Mouse (Mus musculus): ENCODE results near the gene Zfp853. TPM values are rescaled to one million over a fixed set of nuclear protein-coding genes. Genes with fewer than 3 reads are reported as not detected.

Zfp853 gene
- 0.13 and 0.36 TPM in 2 replicates for polyA plus RNA-seq (2012; rRNA removed; ENCODE audit: low replicate concordance)

GRCm38 (mm10) chr5:143293404-143293803, at the start of gene Zfp853:
Gene Zfp853 (minus strand): TSS chr5:143293623.

GRCm38 (mm10) chr5:143328690-143329495, 35.5 kb upstream of the Zfp853 start, which contains the start of gene Zdhhc4:
Gene Zdhhc4 (minus strand): TSS chr5:143329256.

GRCm38 (mm10) chr5:143314730-143315513, 21.5 kb upstream of the Zfp853 start, which contains the start of gene E130309D02Rik:
Gene E130309D02Rik (minus strand): TSS chr5:143315360.

GRCm38 (mm10) chr5:143269363-143270150, 23.9 kb downstream of the Zfp853 start, which contains the start of gene Zfp316:
Gene Zfp316 (minus strand): TSS chr5:143270022.

Other genes starting within 250 kb of the Zfp853 start
- gene Rnf216, start 180.6 kb downstream of the Zfp853 start, polyA plus RNA-seq (2012; rRNA removed; ENCODE audit: low replicate concordance): 18.3 and 22.1 TPM in 2 replicates
- gene Olfr718-ps1, start 146.0 kb downstream of the Zfp853 start, polyA plus RNA-seq (2012; rRNA removed; ENCODE audit: low replicate concordance): not detected in 2 replicates
- gene Rbak, start 112.8 kb downstream of the Zfp853 start, polyA plus RNA-seq (2012; rRNA removed; ENCODE audit: low replicate concordance): 0.70 and 1.4 TPM in 2 replicates
- not detected in 2 replicates for gene Spdye4b, start 112.6 kb downstream of the Zfp853 start, polyA plus RNA-seq (2012; rRNA removed; ENCODE audit: low replicate concordance)
- not detected in 2 replicates for gene Spdye4a, start 66.7 kb downstream of the Zfp853 start, polyA plus RNA-seq (2012; rRNA removed; ENCODE audit: low replicate concordance)
- 1.6 and 2.0 TPM in 2 replicates for gene Zfp12, start 58.5 kb downstream of the Zfp853 start, polyA plus RNA-seq (2012; rRNA removed; ENCODE audit: low replicate concordance)
- gene Zfp316, start 23.6 kb downstream of the Zfp853 start, polyA plus RNA-seq (2012; rRNA removed; ENCODE audit: low replicate concordance): 2.8 and 3.0 TPM in 2 replicates
- gene E130309D02Rik, start 21.7 kb upstream of the Zfp853 start, polyA plus RNA-seq (2012; rRNA removed; ENCODE audit: low replicate concordance): 25.7 and 28.4 TPM in 2 replicates
- 41.7 and 49.0 TPM in 2 replicates for gene Zdhhc4, start 35.6 kb upstream of the Zfp853 start, polyA plus RNA-seq (2012; rRNA removed; ENCODE audit: low replicate concordance)
- gene Grid2ip, start 63.7 kb upstream of the Zfp853 start, polyA plus RNA-seq (2012; rRNA removed; ENCODE audit: low replicate concordance): 0.04 and 0.08 TPM in 2 replicates
- 173 and 317 TPM in 2 replicates for gene Kdelr2, start 110.2 kb upstream of the Zfp853 start, polyA plus RNA-seq (2012; rRNA removed; ENCODE audit: low replicate concordance)
- gene Daglb, start 171.0 kb upstream of the Zfp853 start, polyA plus RNA-seq (2012; rRNA removed; ENCODE audit: low replicate concordance): 13.0 and 14.3 TPM in 2 replicates
- 72.9 and 112 TPM in 2 replicates for gene Rac1, start 234.4 kb upstream of the Zfp853 start, polyA plus RNA-seq (2012; rRNA removed; ENCODE audit: low replicate concordance)